Mouse (Mus musculus): ENCODE measurements at regions not wholly inside any gene's neighbourhood (a gene's known extent, or its start where the extent isn't known, plus 50 kb on each side); places are given as distances from the start of the nearest gene placed in this dataset.
A peak's percentile ranks its signal among the peaks of the same experiment; 100 is the strongest.

- H3K4me1 ChIP-seq (ENCODE audit: control insufficient read depth, insufficient read depth, low read length), result peaks cover 3% of the 10 kb centered on the region; the same call in 1 of the 2 replicates
- H3K4me3 ChIP-seq (ENCODE audit: low read depth, low read length), result no peak overlapping the region
- H3K27me3 ChIP-seq (ENCODE audit: control insufficient read depth, insufficient read depth, low read length), result no peaks in the 10 kb centered on the region
- H3K36me3 ChIP-seq (ENCODE audit: control insufficient read depth, insufficient read depth, low read length), result no peaks in the 10 kb centered on the region
- H3K9ac ChIP-seq (replicated peaks; ENCODE audit: low read depth, low read length), result no peak overlapping the region
- no peak overlapping the region for H3K4me2 ChIP-seq (replicated peaks; ENCODE audit: low read depth, low read length)
- H3K27ac ChIP-seq (ENCODE audit: low read length), result no peak overlapping the region
- WGBS, result 58% methylated on average over 7 of the region's 7 CpGs
- H3K9me3 ChIP-seq (ENCODE audit: control insufficient read depth, low read depth, low read length), result no peaks in the 10 kb centered on the region
- ATAC-seq (ENCODE audit: insufficient number of reproducible peaks, insufficient read depth, low FRiP score, low read depth), result no peak
Measured at GRCm38 (mm10) chr3:143576338-143577007, 628.5 kb downstream of the Lmo4 start.

- H3K9me3 ChIP-seq (ENCODE audit: control insufficient read depth, low read depth, low read length), result no peaks in the 10 kb centered on the region
- 91% methylated on average over 8 of the region's 8 CpGs for WGBS
- no peak overlapping the region for H3K9ac ChIP-seq (replicated peaks; ENCODE audit: low read depth, low read length)
- no peak for ATAC-seq (ENCODE audit: insufficient number of reproducible peaks, insufficient read depth, low FRiP score, low read depth)
- no peak overlapping the region for H3K4me3 ChIP-seq (ENCODE audit: low read depth, low read length)
- no peak overlapping the region for H3K27ac ChIP-seq (ENCODE audit: low read length)
- no peaks in the 10 kb centered on the region for H3K36me3 ChIP-seq (ENCODE audit: control insufficient read depth, insufficient read depth, low read length)
- no peaks in the 10 kb centered on the region for H3K27me3 ChIP-seq (ENCODE audit: control insufficient read depth, insufficient read depth, low read length)
- peaks cover 3% of the 10 kb centered on the region; the same call in 1 of the 2 replicates for H3K4me1 ChIP-seq (ENCODE audit: control insufficient read depth, insufficient read depth, low read length)
- H3K4me2 ChIP-seq (replicated peaks; ENCODE audit: low read depth, low read length), result no peak overlapping the region
Measured at GRCm38 (mm10) chr3:143575737-143576136, 629.3 kb downstream of the Lmo4 start.

- ATAC-seq (ENCODE audit: insufficient number of reproducible peaks, insufficient read depth, low FRiP score, low read depth), result peak; percentile 53; the same call in 1 of the 2 replicates
- H3K9me3 ChIP-seq (ENCODE audit: control insufficient read depth, low read depth, low read length), result no peaks in the 10 kb centered on the region
- H3K9ac ChIP-seq (replicated peaks; ENCODE audit: low read depth, low read length), result no peak overlapping the region
- peaks cover 3% of the 10 kb centered on the region; the same call in 1 of the 2 replicates for H3K4me1 ChIP-seq (ENCODE audit: control insufficient read depth, insufficient read depth, low read length)
- H3K4me3 ChIP-seq (ENCODE audit: low read depth, low read length), result no peak overlapping the region
- 41% methylated on average over 10 of the region's 10 CpGs for WGBS
- no peaks in the 10 kb centered on the region for H3K36me3 ChIP-seq (ENCODE audit: control insufficient read depth, insufficient read depth, low read length)
- no peaks in the 10 kb centered on the region for H3K27me3 ChIP-seq (ENCODE audit: control insufficient read depth, insufficient read depth, low read length)
- no peak overlapping the region for H3K4me2 ChIP-seq (replicated peaks; ENCODE audit: low read depth, low read length)
- peak overlapping the region; percentile 29; the same call in 1 of the 2 replicates for H3K27ac ChIP-seq (ENCODE audit: low read length)
Measured at GRCm38 (mm10) chr3:143574035-143574864, 630.8 kb downstream of the Lmo4 start.

- no peaks in the 10 kb centered on the region for H3K9me3 ChIP-seq (ENCODE audit: control insufficient read depth, low read depth, low read length)
- H3K4me1 ChIP-seq (ENCODE audit: control insufficient read depth, insufficient read depth, low read length), result peaks cover 3% of the 10 kb centered on the region; the same call in 1 of the 2 replicates
- no peak for ATAC-seq (ENCODE audit: insufficient number of reproducible peaks, insufficient read depth, low FRiP score, low read depth)
- no peak overlapping the region for H3K4me3 ChIP-seq (ENCODE audit: low read depth, low read length)
- H3K27ac ChIP-seq (ENCODE audit: low read length), result no peak overlapping the region
- WGBS, result 58% methylated on average over 6 of the region's 6 CpGs
- no peak overlapping the region for H3K4me2 ChIP-seq (replicated peaks; ENCODE audit: low read depth, low read length)
- no peaks in the 10 kb centered on the region for H3K27me3 ChIP-seq (ENCODE audit: control insufficient read depth, insufficient read depth, low read length)
- no peaks in the 10 kb centered on the region for H3K36me3 ChIP-seq (ENCODE audit: control insufficient read depth, insufficient read depth, low read length)
- H3K9ac ChIP-seq (replicated peaks; ENCODE audit: low read depth, low read length), result no peak overlapping the region
Measured at GRCm38 (mm10) chr3:143569930-143570329, 635.1 kb downstream of the Lmo4 start.

- Histone ChIP-seq H3K4me1 (ENCODE audit: control insufficient read depth, insufficient read depth, low read length) (no peaks in the 10 kb centered on the region), H3K27me3 (ENCODE audit: control insufficient read depth, insufficient read depth, low read length) (no peaks in the 10 kb centered on the region), H3K9me3 (ENCODE audit: control insufficient read depth, low read depth, low read length) (no peaks in the 10 kb centered on the region), H3K4me2 (replicated peaks; ENCODE audit: low read depth, low read length) (no peak overlapping the region), H3K27ac (ENCODE audit: low read length) (no peak overlapping the region), H3K4me3 (ENCODE audit: low read depth, low read length) (no peak overlapping the region), H3K9ac (replicated peaks; ENCODE audit: low read depth, low read length) (no peak overlapping the region), H3K36me3 (ENCODE audit: control insufficient read depth, insufficient read depth, low read length) (no peaks in the 10 kb centered on the region)
- 86% methylated on average over 4 of the region's 4 CpGs for WGBS
- no peak for ATAC-seq (ENCODE audit: insufficient number of reproducible peaks, insufficient read depth, low FRiP score, low read depth)
Measured at GRCm38 (mm10) chr3:143565067-143565466, 640.0 kb downstream of the Lmo4 start.

DNA sequence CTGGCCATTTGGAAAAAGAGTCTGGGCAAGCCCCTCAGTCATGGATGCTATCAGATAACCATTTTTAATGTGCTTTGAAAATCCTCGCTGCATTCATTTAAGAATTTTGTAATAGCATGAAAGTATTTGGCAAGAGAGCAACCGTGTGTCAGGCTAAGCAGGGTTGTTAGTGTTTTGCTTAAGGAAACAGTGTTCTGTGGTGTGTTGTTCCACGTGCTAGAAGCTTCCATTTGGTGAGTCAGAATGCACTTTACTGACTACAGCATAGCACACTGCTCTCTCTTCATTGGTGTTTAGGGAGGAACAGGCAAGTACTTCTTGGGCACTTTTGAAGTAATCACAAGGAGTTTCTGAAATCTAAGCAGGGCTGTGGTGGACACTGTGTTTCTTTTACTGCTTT lies 661.0 kb upstream of the Pkn2 start:
- H3K4me3 ChIP-seq (ENCODE audit: low read depth, low read length), result no peak overlapping the region
- H3K9me3 ChIP-seq (ENCODE audit: control insufficient read depth, low read depth, low read length), result no peaks in the 10 kb centered on the region
- H3K27ac ChIP-seq (ENCODE audit: low read length), result no peak overlapping the region
- no peaks in the 10 kb centered on the region for H3K4me1 ChIP-seq (ENCODE audit: control insufficient read depth, insufficient read depth, low read length)
- no peaks in the 10 kb centered on the region for H3K36me3 ChIP-seq (ENCODE audit: control insufficient read depth, insufficient read depth, low read length)
- H3K4me2 ChIP-seq (replicated peaks; ENCODE audit: low read depth, low read length), result no peak overlapping the region
- no peak for ATAC-seq (ENCODE audit: insufficient number of reproducible peaks, insufficient read depth, low FRiP score, low read depth)
- H3K9ac ChIP-seq (replicated peaks; ENCODE audit: low read depth, low read length), result no peak overlapping the region
- 56% methylated on average over 3 of the region's 3 CpGs for WGBS
- no peaks in the 10 kb centered on the region for H3K27me3 ChIP-seq (ENCODE audit: control insufficient read depth, insufficient read depth, low read length)

- Histone ChIP-seq H3K27me3 (ENCODE audit: control insufficient read depth, insufficient read depth, low read length) (no peaks in the 10 kb centered on the region), H3K4me1 (ENCODE audit: control insufficient read depth, insufficient read depth, low read length) (no peaks in the 10 kb centered on the region), H3K9me3 (ENCODE audit: control insufficient read depth, low read depth, low read length) (no peaks in the 10 kb centered on the region), H3K36me3 (ENCODE audit: control insufficient read depth, insufficient read depth, low read length) (no peaks in the 10 kb centered on the region), H3K4me2 (replicated peaks; ENCODE audit: low read depth, low read length) (no peak overlapping the region), H3K27ac (ENCODE audit: low read length) (no peak overlapping the region), H3K4me3 (ENCODE audit: low read depth, low read length) (no peak overlapping the region), H3K9ac (replicated peaks; ENCODE audit: low read depth, low read length) (no peak overlapping the region)
- WGBS, result 65% methylated on average over 4 of the region's 4 CpGs
- ATAC-seq (ENCODE audit: insufficient number of reproducible peaks, insufficient read depth, low FRiP score, low read depth), result no peak
Measured at GRCm38 (mm10) chr3:143527982-143528381, 646.2 kb upstream of the Pkn2 start.

- Histone ChIP-seq H3K36me3 (ENCODE audit: control insufficient read depth, insufficient read depth, low read length) (no peaks in the 10 kb centered on the region), H3K27me3 (ENCODE audit: control insufficient read depth, insufficient read depth, low read length) (no peaks in the 10 kb centered on the region), H3K4me2 (replicated peaks; ENCODE audit: low read depth, low read length) (no peak overlapping the region), H3K9me3 (ENCODE audit: control insufficient read depth, low read depth, low read length) (no peaks in the 10 kb centered on the region), H3K27ac (ENCODE audit: low read length) (no peak overlapping the region), H3K4me1 (ENCODE audit: control insufficient read depth, insufficient read depth, low read length) (no peaks in the 10 kb centered on the region), H3K4me3 (ENCODE audit: low read depth, low read length) (no peak overlapping the region), H3K9ac (replicated peaks; ENCODE audit: low read depth, low read length) (no peak overlapping the region)
- ATAC-seq (ENCODE audit: insufficient number of reproducible peaks, insufficient read depth, low FRiP score, low read depth), result no peak
Measured at GRCm38 (mm10) chr3:143527274-143527673, 645.5 kb upstream of the Pkn2 start.

Data from stomach, embryonic 14.5 days (tissue).